Mouse (Mus musculus): ENCODE data around the gene Mpp3. TPM values are rescaled to one million over a fixed set of nuclear protein-coding genes. Genes with fewer than 3 reads are reported as not detected.

Gene Mpp3
- 0.78 and 1.0 TPM in 2 replicates for polyA plus RNA-seq (2015; fragmentation: Nextera tagmentation; extraction: Ambion mirVana)

DNA sequence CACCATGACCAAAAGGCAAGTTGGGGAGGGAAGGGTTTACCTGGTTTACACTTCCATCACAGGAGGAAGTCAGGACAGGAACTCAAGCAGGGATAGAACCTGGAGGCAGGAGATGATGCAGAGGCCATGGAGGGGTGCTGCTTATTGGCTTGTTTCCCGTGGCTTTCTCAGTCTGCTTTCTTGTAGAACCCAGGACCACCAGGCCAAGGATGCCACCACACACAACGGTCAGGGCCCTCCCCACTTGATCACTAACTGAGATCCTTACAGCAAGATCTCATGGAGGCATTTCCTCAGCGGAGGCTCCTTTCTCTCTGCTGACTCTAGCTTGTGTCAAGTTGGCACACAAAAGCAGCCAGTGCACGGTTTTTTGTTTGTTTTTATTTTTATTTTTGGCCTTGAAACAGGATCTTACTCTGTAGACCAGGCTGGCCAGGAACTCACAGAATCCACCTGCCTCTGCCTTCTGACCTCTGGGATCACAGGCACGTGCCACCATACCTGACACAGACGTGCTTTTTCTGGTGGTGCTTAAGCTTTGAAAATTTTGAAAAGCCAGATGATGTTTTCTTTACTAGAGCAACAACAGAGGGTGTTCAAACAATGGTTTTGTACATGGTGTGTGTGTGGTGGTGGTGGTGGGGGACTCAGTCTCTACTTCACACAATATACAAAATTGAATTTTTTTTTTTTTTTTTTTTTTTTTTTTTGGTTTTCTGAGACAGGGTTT lies at the start of gene Mpp3:
Mpp3 (minus strand) TSS at position 375 of the 730 bp plus-strand sequence.

DNA sequence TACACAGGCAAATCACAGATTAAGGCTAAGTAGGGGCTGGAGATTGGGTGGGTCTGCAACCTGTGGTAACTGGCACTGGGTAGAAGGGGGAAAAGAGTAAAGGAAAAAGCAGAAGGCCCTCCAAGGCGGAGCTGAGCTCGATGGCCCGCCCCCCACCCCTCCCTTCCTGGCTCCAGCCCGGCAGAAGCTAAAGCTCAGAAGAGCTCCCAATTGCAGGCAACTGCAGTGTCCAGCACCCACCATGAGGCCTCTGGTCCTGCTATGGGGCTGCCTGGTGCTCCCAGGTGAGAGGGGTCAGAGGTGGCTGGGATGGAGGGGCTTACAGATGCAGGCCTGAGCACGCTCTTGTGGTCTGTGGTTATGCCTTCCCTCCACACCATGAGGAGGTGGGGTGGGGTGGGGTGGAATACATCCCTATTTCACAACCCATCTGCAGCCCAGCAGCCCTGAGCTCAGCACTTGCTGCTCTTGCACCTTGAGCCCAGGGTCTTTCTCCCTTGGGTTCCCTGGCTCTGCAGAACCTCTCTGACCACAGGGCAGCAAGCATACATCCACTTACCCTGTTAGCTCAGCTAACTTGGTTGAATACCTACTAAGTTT lies 13.2 kb upstream of the Mpp3 start, which contains the start of gene Cd300lg:
Cd300lg (plus strand) TSS at position 160 of the 600 bp plus-strand sequence.

DNA sequence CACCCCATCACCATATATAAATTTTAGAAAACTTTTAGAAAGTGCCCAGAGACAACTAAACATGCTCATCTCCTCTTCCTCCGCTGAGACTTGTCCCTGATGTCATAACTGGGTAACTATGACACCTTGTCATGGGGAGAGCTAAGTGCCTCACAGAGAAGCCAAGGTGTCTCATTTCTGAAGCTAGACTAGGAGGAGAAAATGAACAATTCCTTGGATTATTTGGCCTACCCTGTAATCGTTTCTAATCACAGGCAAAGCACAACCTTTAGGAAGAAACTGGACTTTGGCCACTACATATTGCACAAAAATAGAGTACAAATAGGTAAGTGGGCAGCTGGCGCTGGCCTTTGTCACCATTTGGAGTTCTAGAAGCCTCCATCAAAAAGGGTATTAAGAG lies 41.3 kb downstream of the Mpp3 start, which contains the start of gene Dusp3:
Dusp3 (minus strand) TSS at position 101 of the 400 bp plus-strand sequence.

DNA sequence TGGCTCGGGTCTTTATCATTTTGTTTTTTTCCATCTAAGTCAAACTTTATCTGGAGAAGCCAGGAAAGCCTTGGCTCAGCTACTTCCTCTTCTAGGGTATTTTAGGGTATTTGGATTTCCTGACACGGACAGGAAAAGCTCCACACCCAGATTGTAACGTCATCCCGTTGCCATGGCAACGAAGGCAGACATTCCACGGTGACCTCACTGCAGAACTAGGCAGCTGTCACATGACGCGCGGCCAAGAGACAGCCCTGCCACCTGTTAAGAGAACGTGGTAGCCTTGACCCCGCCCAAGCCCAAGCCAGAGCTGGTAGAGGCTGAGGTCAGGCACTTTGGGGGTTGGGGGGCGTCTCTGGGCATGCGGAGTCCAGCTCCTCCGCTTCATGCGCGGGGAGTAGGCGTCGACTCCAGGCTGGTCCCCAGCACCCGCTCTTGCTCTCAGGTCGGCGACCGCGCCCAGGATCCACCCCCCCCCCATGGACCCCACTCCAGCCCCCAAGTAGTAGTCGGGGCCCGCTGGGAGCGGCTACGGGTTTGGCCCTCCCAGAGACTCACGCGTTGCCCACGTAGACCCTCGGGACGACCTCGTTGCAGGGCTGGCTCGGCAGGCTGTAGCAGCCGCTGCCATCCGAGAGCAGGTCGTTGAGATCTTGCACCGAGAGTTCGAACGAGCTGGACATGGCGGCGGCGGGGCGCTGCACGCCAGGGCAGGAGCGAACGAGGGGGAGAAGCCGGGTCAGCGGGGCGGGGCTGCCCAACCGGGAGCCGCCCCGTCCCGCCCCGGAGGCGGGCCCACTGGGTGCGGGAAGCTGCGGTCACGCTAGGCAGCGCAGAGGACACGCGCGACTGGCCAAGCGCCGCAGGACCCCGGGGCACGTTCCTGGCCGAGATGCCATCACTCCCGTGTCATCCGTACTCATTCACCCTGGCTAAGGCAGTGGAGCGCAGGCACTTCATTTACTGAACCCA lies 43.9 kb downstream of the Mpp3 start, which contains the start of gene Cfap97d1:
Cfap97d1 (plus strand) TSS at position 226 of the 972 bp plus-strand sequence.

DNA sequence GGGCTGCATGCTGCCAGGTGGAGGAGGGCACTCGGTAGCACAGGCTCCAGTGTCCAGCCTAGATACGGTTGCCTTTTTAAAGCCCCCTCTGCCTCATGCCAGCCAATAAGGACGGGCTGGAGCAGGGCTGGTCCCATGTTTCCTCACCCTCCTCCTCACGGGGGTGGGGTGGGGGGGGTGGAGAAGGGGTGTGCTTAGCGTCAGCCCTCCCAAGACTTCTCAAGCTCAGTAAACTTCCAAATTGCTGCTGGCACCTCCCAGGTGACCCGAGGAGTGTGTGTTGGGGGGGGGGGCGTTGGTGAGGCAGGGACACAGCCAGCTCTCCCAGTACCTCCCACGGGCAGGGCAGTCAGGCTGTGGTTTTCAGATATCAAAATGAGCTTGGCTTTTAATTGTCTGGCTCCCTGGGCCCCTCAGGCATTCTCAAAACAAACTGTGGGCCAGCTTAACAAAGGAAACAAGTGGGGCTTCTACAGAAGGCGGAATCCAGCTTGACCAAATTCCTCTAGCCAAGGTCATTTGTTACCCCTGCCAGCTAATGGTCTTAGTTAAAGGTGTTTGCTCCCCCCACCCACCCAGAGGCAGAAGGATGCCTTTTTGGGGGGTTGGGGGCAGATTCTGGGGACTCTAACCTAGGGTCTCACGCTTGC lies 61.2 kb downstream of the Mpp3 start, which contains the start of gene Sost:
Sost (minus strand) TSS at position 51 of the 650 bp plus-strand sequence.

Other genes starting within 250 kb of the Mpp3 start
- gene Etv4, start 243.1 kb downstream of the Mpp3 start, polyA plus RNA-seq (2015; fragmentation: Nextera tagmentation; extraction: Ambion mirVana) = 0.33 and 0.63 TPM in 2 replicates
- gene Meox1, start 134.1 kb downstream of the Mpp3 start, polyA plus RNA-seq (2015; fragmentation: Nextera tagmentation; extraction: Ambion mirVana) = 2.7 and 2.9 TPM in 2 replicates
- gene Sost, start 61.4 kb downstream of the Mpp3 start, polyA plus RNA-seq (2015; fragmentation: Nextera tagmentation; extraction: Ambion mirVana) = not detected in 2 replicates
- gene Cfap97d1, start 44.2 kb downstream of the Mpp3 start, polyA plus RNA-seq (2015; fragmentation: Nextera tagmentation; extraction: Ambion mirVana) = not detected in 2 replicates
- gene Dusp3, start 41.4 kb downstream of the Mpp3 start, polyA plus RNA-seq (2015; fragmentation: Nextera tagmentation; extraction: Ambion mirVana) = 38.7 and 42.9 TPM in 2 replicates
- gene Cd300lg, start 13.0 kb upstream of the Mpp3 start, polyA plus RNA-seq (2015; fragmentation: Nextera tagmentation; extraction: Ambion mirVana) = 1.5 and 1.9 TPM in 2 replicates
- gene Mpp2, start 60.1 kb upstream of the Mpp3 start, polyA plus RNA-seq (2015; fragmentation: Nextera tagmentation; extraction: Ambion mirVana) = 2.7 and 3.5 TPM in 2 replicates
- gene Ppy, start 72.9 kb upstream of the Mpp3 start, polyA plus RNA-seq (2015; fragmentation: Nextera tagmentation; extraction: Ambion mirVana) = not detected in 2 replicates
- not detected in 2 replicates for gene Pyy, start 79.4 kb upstream of the Mpp3 start, polyA plus RNA-seq (2015; fragmentation: Nextera tagmentation; extraction: Ambion mirVana)
- gene Nags, start 117.1 kb upstream of the Mpp3 start, polyA plus RNA-seq (2015; fragmentation: Nextera tagmentation; extraction: Ambion mirVana) = 0.08 TPM in 1 of 2 replicates, not detected in the other
- gene Tmem101, start 127.9 kb upstream of the Mpp3 start, polyA plus RNA-seq (2015; fragmentation: Nextera tagmentation; extraction: Ambion mirVana) = 14.0 and 15.3 TPM in 2 replicates
- gene Lsm12, start 156.8 kb upstream of the Mpp3 start, polyA plus RNA-seq (2015; fragmentation: Nextera tagmentation; extraction: Ambion mirVana) = 88.2 and 95.7 TPM in 2 replicates
- gene G6pc3, start 161.2 kb upstream of the Mpp3 start, polyA plus RNA-seq (2015; fragmentation: Nextera tagmentation; extraction: Ambion mirVana) = 29.1 and 30.1 TPM in 2 replicates
- gene Hdac5, start 201.7 kb upstream of the Mpp3 start, polyA plus RNA-seq (2015; fragmentation: Nextera tagmentation; extraction: Ambion mirVana) = 27.9 and 31.5 TPM in 2 replicates
- gene BC030867, start 220.4 kb upstream of the Mpp3 start, polyA plus RNA-seq (2015; fragmentation: Nextera tagmentation; extraction: Ambion mirVana) = 2.9 and 3.0 TPM in 2 replicates
- not detected in 2 replicates for gene Asb16, start 240.3 kb upstream of the Mpp3 start, polyA plus RNA-seq (2015; fragmentation: Nextera tagmentation; extraction: Ambion mirVana)